Mouse (Mus musculus): Measurements from ENCODE around the gene Pip5k1c. TPM values are rescaled to one million over a fixed set of nuclear protein-coding genes. Genes with fewer than 3 reads are reported as not detected.

Gene Pip5k1c
- polyA plus RNA-seq, 2 experiments, result 53.0 to 70.4 TPM

- peak within 1 kb of the TSS; percentile 40 for H3K9ac ChIP-seq (ENCODE audit: low read depth, low read length, severe bottlenecking)
- 18% methylated on average over 10 of the region's 10 CpGs for WGBS
- H3K4me3 ChIP-seq (replicated peaks; ENCODE audit: low read length), result no peak within 1 kb of the TSS
- DNase-seq (ENCODE audit: low spot score), result no peak
- H3K4me2 ChIP-seq (replicated peaks; ENCODE audit: low read depth, low read length, severe bottlenecking), result peak within 1 kb of the TSS; percentile 21
- H3K4me1 ChIP-seq (ENCODE audit: control insufficient read depth, insufficient read depth, low read length), result peaks cover 23% of the 10 kb centered on the region
- peaks cover 40% of the 10 kb centered on the region for H3K36me3 ChIP-seq (ENCODE audit: control insufficient read depth, insufficient read depth, low read length)
- no peaks in the 10 kb centered on the region for H3K9me3 ChIP-seq (ENCODE audit: control insufficient read depth, low read length)
- ATAC-seq (ENCODE audit: low FRiP score, low read depth), result no peak
- no peak for TF ChIP-seq POLR2A (IDR thresholded peaks at IDR 0.05; ENCODE audit: borderline replicate concordance, extremely low read depth, insufficient read depth, insufficient read length)
- H3K27me3 ChIP-seq (ENCODE audit: control insufficient read depth, insufficient read depth, low read length), result no peaks in the 10 kb centered on the region
- H3K27ac ChIP-seq (replicated peaks; ENCODE audit: low read depth, low read length), result peak within 1 kb of the TSS; percentile 85
Observed at GRCm38 (mm10) chr10:81328386-81328785, 35.6 kb downstream of the Pip5k1c start, which contains the start of gene Tbxa2r. TSS of gene Tbxa2r (plus strand) at chr10:81328731.

DNA sequence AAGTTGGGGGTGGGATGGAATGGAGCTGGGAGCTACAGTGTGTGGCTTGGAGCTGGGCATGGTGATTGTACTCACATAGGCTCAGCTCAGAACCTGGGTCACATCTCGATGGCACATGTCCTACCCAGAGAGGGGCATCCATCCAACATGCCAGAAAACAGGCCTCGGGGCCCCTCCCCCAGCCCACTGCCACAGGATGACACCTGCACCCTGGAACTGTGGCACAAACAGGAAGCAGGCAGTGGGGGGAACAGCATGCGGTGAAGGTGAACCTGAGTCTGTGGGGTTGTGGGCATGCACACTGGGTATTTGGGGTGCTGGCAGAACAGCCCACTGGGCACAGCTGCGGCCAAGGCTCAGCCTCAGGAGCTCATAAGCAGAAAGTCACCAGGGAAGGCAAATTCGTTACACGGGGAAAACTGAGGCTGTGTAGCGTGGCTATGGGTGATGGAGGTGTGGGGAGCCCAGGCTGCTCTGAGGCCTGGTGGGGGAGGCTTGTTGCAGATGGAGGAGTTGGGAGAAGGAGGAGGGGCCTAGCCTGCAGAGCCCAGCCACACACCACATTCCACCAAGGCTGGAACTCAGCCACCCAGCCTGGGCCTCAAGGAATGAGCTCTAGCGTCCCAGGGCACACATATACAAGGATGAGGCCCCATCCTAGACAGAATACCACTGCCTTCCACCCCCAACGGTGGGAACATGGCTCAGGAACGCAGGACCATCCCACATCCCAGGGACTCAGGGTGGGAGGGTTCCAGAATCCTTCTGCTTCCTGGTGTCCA, 36.6 kb downstream of the Pip5k1c start:
- no peaks in the 10 kb centered on the region for H3K9me3 ChIP-seq (ENCODE audit: control insufficient read depth, low read length)
- H3K4me1 ChIP-seq (ENCODE audit: control insufficient read depth, insufficient read depth, low read length), result peaks cover 23% of the 10 kb centered on the region
- H3K4me3 ChIP-seq (replicated peaks; ENCODE audit: low read length), result no peak overlapping the region
- DNase-seq (ENCODE audit: low spot score), result peak; percentile 82
- H3K36me3 ChIP-seq (ENCODE audit: control insufficient read depth, insufficient read depth, low read length), result peaks cover 30% of the 10 kb centered on the region
- H3K9ac ChIP-seq (ENCODE audit: low read depth, low read length, severe bottlenecking), result peak overlapping the region; percentile 40
- peak overlapping the region; percentile 85 for H3K27ac ChIP-seq (replicated peaks; ENCODE audit: low read depth, low read length)
- peak; percentile 82 for ATAC-seq (ENCODE audit: low FRiP score, low read depth)
- H3K27me3 ChIP-seq (ENCODE audit: control insufficient read depth, insufficient read depth, low read length), result no peaks in the 10 kb centered on the region
- peak overlapping the region; percentile 21 for H3K4me2 ChIP-seq (replicated peaks; ENCODE audit: low read depth, low read length, severe bottlenecking)
- TF ChIP-seq POLR2A (IDR thresholded peaks at IDR 0.05; ENCODE audit: borderline replicate concordance, extremely low read depth, insufficient read depth, insufficient read length), result no peak
- 48% methylated on average over 10 of the region's 10 CpGs for WGBS

GRCm38 (mm10) chr10:81330007-81330406, 37.2 kb downstream of the Pip5k1c start:
- 0 out of 2 replicates have a peak overlapping the region, but pooled peaks have one; percentile 21 for H3K4me2 ChIP-seq (replicated peaks; ENCODE audit: low read depth, low read length, severe bottlenecking)
- H3K4me3 ChIP-seq (replicated peaks; ENCODE audit: low read length), result no peak overlapping the region
- ATAC-seq (ENCODE audit: low FRiP score, low read depth), result peak; percentile 8; the same call in 1 of the 2 replicates
- no peaks in the 10 kb centered on the region for H3K27me3 ChIP-seq (ENCODE audit: control insufficient read depth, insufficient read depth, low read length)
- H3K9ac ChIP-seq (ENCODE audit: low read depth, low read length, severe bottlenecking), result no peak overlapping the region
- peaks cover 24% of the 10 kb centered on the region for H3K36me3 ChIP-seq (ENCODE audit: control insufficient read depth, insufficient read depth, low read length)
- peaks cover 29% of the 10 kb centered on the region for H3K4me1 ChIP-seq (ENCODE audit: control insufficient read depth, insufficient read depth, low read length)
- 47% methylated on average over 4 of the region's 4 CpGs for WGBS
- H3K9me3 ChIP-seq (ENCODE audit: control insufficient read depth, low read length), result no peaks in the 10 kb centered on the region
- H3K27ac ChIP-seq (replicated peaks; ENCODE audit: low read depth, low read length), result peak overlapping the region; percentile 85
- TF ChIP-seq POLR2A (IDR thresholded peaks at IDR 0.05; ENCODE audit: borderline replicate concordance, extremely low read depth, insufficient read depth, insufficient read length), result no peak
- DNase-seq (ENCODE audit: low spot score), result no peak

DNA sequence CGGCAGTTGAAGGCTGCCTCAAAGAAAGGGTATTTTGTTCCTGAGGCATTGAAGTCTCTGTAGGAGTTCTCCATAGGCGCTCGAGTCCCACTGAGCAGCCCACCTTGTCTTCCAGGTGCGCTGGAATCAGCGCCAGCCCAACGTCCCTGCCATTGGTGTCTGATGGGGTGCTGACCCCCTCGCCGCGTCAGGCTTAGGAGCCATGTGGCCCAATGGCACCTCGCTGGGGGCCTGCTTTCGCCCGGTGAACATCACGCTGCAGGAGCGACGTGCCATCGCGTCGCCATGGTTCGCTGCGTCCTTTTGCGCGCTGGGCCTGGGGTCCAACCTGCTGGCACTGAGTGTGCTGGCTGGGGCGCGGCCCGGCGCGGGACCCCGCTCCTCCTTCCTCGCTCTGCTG, 39.5 kb downstream of the Pip5k1c start:
- H3K4me2 ChIP-seq (replicated peaks; ENCODE audit: low read depth, low read length, severe bottlenecking), result peak overlapping the region; percentile 15; the same call in 1 of the 2 replicates
- H3K4me1 ChIP-seq (ENCODE audit: control insufficient read depth, insufficient read depth, low read length), result peaks cover 42% of the 10 kb centered on the region

DNA sequence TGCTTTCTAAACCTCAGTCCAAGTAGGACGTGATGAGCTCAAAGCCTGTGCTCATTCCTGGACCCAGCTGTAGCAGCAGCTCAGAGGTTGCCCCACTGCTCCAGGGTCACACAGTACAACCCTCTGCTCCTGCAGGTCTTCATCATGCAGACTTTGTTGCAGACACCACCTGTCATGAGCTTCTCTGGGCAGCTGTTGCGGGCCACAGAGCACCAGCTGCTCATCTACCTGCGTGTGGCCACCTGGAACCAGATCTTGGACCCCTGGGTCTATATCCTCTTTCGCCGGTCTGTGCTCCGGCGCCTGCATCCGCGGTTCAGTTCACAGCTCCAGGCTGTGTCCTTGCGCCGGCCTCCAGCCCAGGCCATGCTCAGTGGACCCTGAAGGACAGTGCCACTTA, 41.6 kb downstream of the Pip5k1c start:
- Histone ChIP-seq H3K36me3 (ENCODE audit: control insufficient read depth, insufficient read depth, low read length) (no peaks in the 10 kb centered on the region), H3K4me2 (replicated peaks; ENCODE audit: low read depth, low read length, severe bottlenecking) (no peak overlapping the region), H3K9me3 (ENCODE audit: control insufficient read depth, low read length) (no peaks in the 10 kb centered on the region), H3K9ac (ENCODE audit: low read depth, low read length, severe bottlenecking) (no peak overlapping the region), H3K4me1 (ENCODE audit: control insufficient read depth, insufficient read depth, low read length) (peaks cover 33% of the 10 kb centered on the region), H3K4me3 (replicated peaks; ENCODE audit: low read length) (no peak overlapping the region), H3K27ac (replicated peaks; ENCODE audit: low read depth, low read length) (no peak overlapping the region), H3K27me3 (ENCODE audit: control insufficient read depth, insufficient read depth, low read length) (0 out of 2 replicates have a peak, but pooled peaks cover 11% of the 10 kb centered on the region)
- 65% methylated on average over 11 of the region's 11 CpGs for WGBS
- no peak for TF ChIP-seq POLR2A (IDR thresholded peaks at IDR 0.05; ENCODE audit: borderline replicate concordance, extremely low read depth, insufficient read depth, insufficient read length)
- ATAC-seq (ENCODE audit: low FRiP score, low read depth), result no peak
- no peak for DNase-seq (ENCODE audit: low spot score)

More for the DNA sequence above, 39.5 kb downstream of the Pip5k1c start:
- peaks cover under 1% of the 10 kb centered on the region for H3K36me3 ChIP-seq (ENCODE audit: control insufficient read depth, insufficient read depth, low read length)
- no peak for TF ChIP-seq POLR2A (IDR thresholded peaks at IDR 0.05; ENCODE audit: borderline replicate concordance, extremely low read depth, insufficient read depth, insufficient read length)
- 0 out of 2 replicates have a peak overlapping the region, but pooled peaks have one; percentile 4 for H3K9ac ChIP-seq (ENCODE audit: low read depth, low read length, severe bottlenecking)
- DNase-seq (ENCODE audit: low spot score) (no peak), ATAC-seq (ENCODE audit: low FRiP score, low read depth) (no peak)
- 25% methylated on average over 29 of the region's 29 CpGs for WGBS
- H3K4me3 ChIP-seq (replicated peaks; ENCODE audit: low read length), result no peak overlapping the region
- 0 out of 2 replicates have a peak, but pooled peaks cover 2% of the 10 kb centered on the region for H3K27me3 ChIP-seq (ENCODE audit: control insufficient read depth, insufficient read depth, low read length)
- H3K9me3 ChIP-seq (ENCODE audit: control insufficient read depth, low read length), result no peaks in the 10 kb centered on the region
- no peak overlapping the region for H3K27ac ChIP-seq (replicated peaks; ENCODE audit: low read depth, low read length)

All from limb, embryonic 14.5 days (tissue).